Mouse (Mus musculus): ENCODE measurements at regions not wholly inside any gene's neighbourhood (a gene's known extent, or its start where the extent isn't known, plus 50 kb on each side); places are given as distances from the start of the nearest gene placed in this dataset.

GRCm38 (mm10) chr2:178572301-178572700 is 142.0 kb downstream of the Cdh26 start:
- H3K27ac ChIP-seq, result no peak overlapping the region
- H3K36me3 ChIP-seq, result no peaks in the 10 kb centered on the region
- H3K4me3 ChIP-seq, result no peak overlapping the region
- H3K4me1 ChIP-seq, result peaks cover 3% of the 10 kb centered on the region; the same call in 1 of the 2 replicates
- no peak overlapping the region for H3K4me2 ChIP-seq
- H3K9me3 ChIP-seq, result no peaks in the 10 kb centered on the region
- no peak overlapping the region for H3K9ac ChIP-seq
- 57% methylated on average over 5 of the region's 5 CpGs for WGBS
- no peak for ATAC-seq (ENCODE audit: insufficient number of reproducible peaks, insufficient read depth, low FRiP score, low TSS enrichment, low read depth)
- H3K27me3 ChIP-seq, result peaks cover 9% of the 10 kb centered on the region

- Histone ChIP-seq H3K4me3 (no peak overlapping the region), H3K4me1 (peaks cover 3% of the 10 kb centered on the region; the same call in 1 of the 2 replicates), H3K4me2 (no peak overlapping the region), H3K9ac (no peak overlapping the region), H3K9me3 (no peaks in the 10 kb centered on the region), H3K27me3 (peaks cover 9% of the 10 kb centered on the region), H3K27ac (no peak overlapping the region), H3K36me3 (no peaks in the 10 kb centered on the region)
- no peak for ATAC-seq (ENCODE audit: insufficient number of reproducible peaks, insufficient read depth, low FRiP score, low TSS enrichment, low read depth)
- 39% methylated on average over 4 of the region's 4 CpGs for WGBS
Observed at GRCm38 (mm10) chr2:178574859-178575258, 144.5 kb downstream of the Cdh26 start.

DNA sequence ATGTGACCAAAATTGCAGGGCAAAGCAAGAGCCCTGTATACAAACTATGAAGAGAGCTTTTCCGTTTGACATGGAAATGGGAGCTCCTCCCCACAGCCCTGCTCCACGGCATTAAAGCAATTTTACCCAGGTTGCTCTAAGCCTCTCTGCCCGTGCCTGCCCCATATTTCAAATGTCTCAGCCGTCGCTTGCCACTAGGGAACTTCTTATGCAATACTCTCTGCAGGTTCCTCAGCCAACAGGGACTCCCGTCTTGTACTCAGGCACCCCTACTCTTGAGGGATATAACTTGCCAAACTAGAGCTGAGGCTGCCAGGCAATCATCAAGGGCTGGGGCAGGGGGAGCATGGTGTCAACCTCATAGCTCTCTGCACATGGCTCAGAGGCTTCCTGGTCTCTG is 145.1 kb downstream of the Cdh26 start:
- no peaks in the 10 kb centered on the region for H3K9me3 ChIP-seq
- no peak overlapping the region for H3K4me2 ChIP-seq
- no peak for ATAC-seq (ENCODE audit: insufficient number of reproducible peaks, insufficient read depth, low FRiP score, low TSS enrichment, low read depth)
- peaks cover 9% of the 10 kb centered on the region for H3K27me3 ChIP-seq
- H3K4me3 ChIP-seq, result no peak overlapping the region
- 55% methylated on average over 6 of the region's 6 CpGs for WGBS
- H3K9ac ChIP-seq, result no peak overlapping the region
- H3K4me1 ChIP-seq, result peaks cover 3% of the 10 kb centered on the region; the same call in 1 of the 2 replicates
- H3K36me3 ChIP-seq, result no peaks in the 10 kb centered on the region
- H3K27ac ChIP-seq, result no peak overlapping the region

DNA sequence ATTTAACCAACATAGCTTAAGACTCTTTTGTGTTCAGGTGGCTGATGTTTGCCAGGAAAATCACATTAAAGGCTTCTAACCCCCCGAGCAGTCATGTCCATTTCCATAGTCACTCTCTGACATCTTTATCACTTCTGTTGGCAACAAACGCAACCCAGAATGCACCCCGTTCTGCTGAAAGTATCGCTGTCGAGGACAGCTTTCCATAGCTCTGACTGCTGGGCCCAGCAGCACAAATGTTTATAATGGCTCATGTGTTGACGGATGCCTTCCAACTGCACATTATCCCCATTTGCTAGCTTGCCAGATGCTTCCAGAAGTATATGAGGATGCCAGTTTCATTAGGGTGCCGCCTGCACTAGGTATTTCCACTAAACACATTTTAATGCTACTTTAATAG is 145.7 kb downstream of the Cdh26 start:
- Histone ChIP-seq H3K4me1 (peaks cover 6% of the 10 kb centered on the region; the same call in 1 of the 2 replicates), H3K36me3 (no peaks in the 10 kb centered on the region)
- ATAC-seq (ENCODE audit: insufficient number of reproducible peaks, insufficient read depth, low FRiP score, low TSS enrichment, low read depth), result no peak

DNA sequence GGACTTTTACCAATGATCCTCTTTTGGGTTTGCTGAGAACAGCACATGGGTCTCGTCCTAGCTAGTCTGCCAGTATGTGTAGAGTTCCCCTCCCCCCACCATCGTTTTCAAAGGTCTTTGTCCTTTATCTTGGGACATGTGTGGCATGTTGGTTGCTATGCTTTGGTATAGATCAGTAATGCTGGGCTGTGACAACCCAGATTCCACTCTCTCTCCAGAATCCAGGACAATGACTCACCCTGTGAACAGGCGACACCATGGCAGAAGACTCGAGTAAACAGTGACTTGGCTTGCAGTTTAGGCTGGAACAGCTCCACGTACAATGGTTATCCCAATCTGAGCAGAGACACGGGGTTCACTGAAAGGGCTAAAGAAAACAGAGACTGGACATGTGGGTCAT is 149.2 kb downstream of the Cdh26 start:
- Histone ChIP-seq H3K27ac (no peak overlapping the region), H3K9me3 (no peaks in the 10 kb centered on the region), H3K4me3 (no peak overlapping the region), H3K4me1 (peaks cover 10% of the 10 kb centered on the region), H3K9ac (no peak overlapping the region), H3K36me3 (no peaks in the 10 kb centered on the region), H3K27me3 (0 out of 2 replicates have a peak, but pooled peaks cover under 1% of the 10 kb centered on the region), H3K4me2 (no peak overlapping the region)
- whole genome bisulfite sequencing, result 83% methylated on average over 6 of the region's 6 CpGs
- no peak for ATAC-seq (ENCODE audit: insufficient number of reproducible peaks, insufficient read depth, low FRiP score, low TSS enrichment, low read depth)

More for the DNA sequence above, 145.7 kb downstream of the Cdh26 start:
- Histone ChIP-seq H3K4me3 (no peak overlapping the region), H3K9ac (no peak overlapping the region), H3K9me3 (no peaks in the 10 kb centered on the region), H3K27ac (no peak overlapping the region), H3K4me2 (no peak overlapping the region), H3K27me3 (peaks cover 9% of the 10 kb centered on the region)
- WGBS, result 81% methylated on average over 7 of the region's 7 CpGs

DNA sequence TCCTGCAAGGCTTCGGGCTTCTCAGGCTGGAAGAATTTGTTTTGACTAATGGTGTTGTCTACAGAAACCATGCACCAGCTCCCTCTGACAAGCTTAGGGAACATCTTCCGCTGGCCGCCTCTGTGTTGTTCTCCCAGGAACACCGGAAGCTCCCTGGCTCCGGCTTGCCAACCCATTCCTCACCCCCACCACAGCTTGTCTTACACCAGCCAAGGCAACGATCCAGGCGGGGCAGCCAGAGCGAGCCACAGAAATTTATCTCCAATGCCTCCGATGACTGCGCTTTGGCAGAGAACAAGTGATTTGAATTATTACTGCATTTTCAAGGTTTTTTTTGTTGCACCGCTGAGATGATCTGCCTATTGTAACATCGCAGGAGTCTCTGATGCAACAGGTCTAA is 151.0 kb downstream of the Cdh26 start:
- Histone ChIP-seq H3K9me3 (no peaks in the 10 kb centered on the region), H3K4me1 (peaks cover 9% of the 10 kb centered on the region; the same call in 1 of the 2 replicates), H3K36me3 (no peaks in the 10 kb centered on the region), H3K4me2 (no peak overlapping the region), H3K9ac (no peak overlapping the region), H3K27ac (no peak overlapping the region), H3K27me3 (no peaks in the 10 kb centered on the region; the same call in 1 of the 2 replicates), H3K4me3 (no peak overlapping the region)
- WGBS, result 64% methylated on average over 12 of the region's 12 CpGs
- no peak for ATAC-seq (ENCODE audit: insufficient number of reproducible peaks, insufficient read depth, low FRiP score, low TSS enrichment, low read depth)

DNA sequence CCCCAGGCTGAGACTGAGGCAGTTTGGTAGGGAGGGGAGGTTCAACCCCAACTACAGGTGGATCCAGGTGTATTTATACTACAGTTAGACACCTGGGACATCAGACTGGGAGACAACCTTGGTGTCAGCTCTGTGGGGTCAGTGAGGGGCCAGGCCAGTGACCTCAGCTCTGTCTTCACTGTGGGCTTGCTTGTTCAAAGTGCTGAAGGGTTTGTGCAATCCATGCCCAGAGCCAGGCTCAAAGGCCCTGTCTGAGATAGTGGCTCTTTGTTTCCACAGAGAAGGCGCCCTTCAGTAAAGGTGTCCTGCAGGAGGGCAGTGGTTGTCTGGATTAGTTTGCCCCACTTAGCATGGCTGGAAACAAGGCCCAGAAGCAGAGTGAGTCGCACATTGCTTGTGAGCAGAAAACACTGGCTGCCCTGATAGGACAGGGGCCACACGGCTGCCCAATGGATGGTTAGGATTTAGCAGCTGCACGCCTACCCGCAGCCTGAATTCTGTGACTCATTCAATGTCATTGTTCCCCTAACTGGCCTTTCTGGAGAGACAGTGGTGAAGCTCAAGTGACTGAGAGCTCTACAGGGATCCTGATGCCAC is 154.7 kb downstream of the Cdh26 start:
- H3K27me3 ChIP-seq, result no peaks in the 10 kb centered on the region; the same call in 1 of the 2 replicates
- no peak overlapping the region for H3K9ac ChIP-seq
- ATAC-seq (ENCODE audit: insufficient number of reproducible peaks, insufficient read depth, low FRiP score, low TSS enrichment, low read depth), result no peak
- H3K9me3 ChIP-seq, result no peaks in the 10 kb centered on the region
- H3K27ac ChIP-seq, result no peak overlapping the region
- H3K4me3 ChIP-seq, result no peak overlapping the region
- 69% methylated on average over 5 of the region's 5 CpGs for WGBS
- no peak overlapping the region for H3K4me2 ChIP-seq
- H3K4me1 ChIP-seq, result peaks cover 9% of the 10 kb centered on the region; the same call in 1 of the 2 replicates
- no peaks in the 10 kb centered on the region for H3K36me3 ChIP-seq

DNA sequence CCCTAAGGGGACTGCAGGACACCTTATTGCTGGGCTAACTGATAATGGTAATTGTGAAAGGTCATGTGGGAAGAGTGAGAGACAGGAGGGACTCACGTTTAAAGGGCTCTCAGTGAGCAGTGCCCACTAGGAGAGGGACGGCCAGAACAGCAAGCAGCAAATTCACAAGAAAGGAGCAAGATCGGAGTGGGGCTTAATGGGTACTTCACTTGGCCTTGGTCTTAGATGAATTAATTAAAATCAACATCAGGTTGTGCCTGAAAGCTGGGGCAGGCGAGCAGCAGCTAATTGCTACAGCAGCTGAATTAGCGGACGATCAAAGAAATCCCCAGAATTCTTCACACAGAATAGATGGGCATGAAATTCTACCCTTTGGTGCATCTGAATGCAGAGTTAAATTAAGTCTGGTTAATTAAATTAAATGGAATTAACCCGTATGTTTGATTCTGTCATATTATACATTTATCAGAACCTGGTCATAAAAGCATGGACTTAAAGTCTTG is 156.9 kb downstream of the Cdh26 start:
- H3K4me3 ChIP-seq, result no peak overlapping the region
- no peaks in the 10 kb centered on the region for H3K36me3 ChIP-seq
- no peak overlapping the region for H3K4me2 ChIP-seq
- no peaks in the 10 kb centered on the region; the same call in 1 of the 2 replicates for H3K27me3 ChIP-seq
- H3K9me3 ChIP-seq, result no peaks in the 10 kb centered on the region
- 73% methylated on average over 7 of the region's 7 CpGs for WGBS
- no peak overlapping the region for H3K27ac ChIP-seq
- no peak for ATAC-seq (ENCODE audit: insufficient number of reproducible peaks, insufficient read depth, low FRiP score, low TSS enrichment, low read depth)
- no peak overlapping the region for H3K9ac ChIP-seq
- H3K4me1 ChIP-seq, result no peaks in the 10 kb centered on the region

GRCm38 (mm10) chr2:178593743-178594142 is 163.4 kb downstream of the Cdh26 start:
- H3K9ac ChIP-seq, result no peak overlapping the region
- H3K36me3 ChIP-seq, result no peaks in the 10 kb centered on the region
- no peaks in the 10 kb centered on the region for H3K27me3 ChIP-seq
- no peak for ATAC-seq (ENCODE audit: insufficient number of reproducible peaks, insufficient read depth, low FRiP score, low TSS enrichment, low read depth)
- no peaks in the 10 kb centered on the region for H3K9me3 ChIP-seq
- 85% methylated on average over 9 of the region's 9 CpGs for WGBS
- H3K4me2 ChIP-seq, result no peak overlapping the region
- H3K27ac ChIP-seq, result no peak overlapping the region
- H3K4me3 ChIP-seq, result no peak overlapping the region
- H3K4me1 ChIP-seq, result peaks cover 6% of the 10 kb centered on the region

- no peak overlapping the region for H3K4me3 ChIP-seq
- 38% methylated on average over 6 of the region's 6 CpGs for WGBS
- H3K9ac ChIP-seq, result no peak overlapping the region
- no peaks in the 10 kb centered on the region for H3K36me3 ChIP-seq
- peaks cover 6% of the 10 kb centered on the region for H3K4me1 ChIP-seq
- H3K27ac ChIP-seq, result no peak overlapping the region
- ATAC-seq (ENCODE audit: insufficient number of reproducible peaks, insufficient read depth, low FRiP score, low TSS enrichment, low read depth), result no peak
- no peaks in the 10 kb centered on the region for H3K9me3 ChIP-seq
- no peak overlapping the region for H3K4me2 ChIP-seq
- no peaks in the 10 kb centered on the region for H3K27me3 ChIP-seq
Observed at GRCm38 (mm10) chr2:178594177-178594576, 163.8 kb downstream of the Cdh26 start.

- Histone ChIP-seq H3K4me1 (peaks cover 6% of the 10 kb centered on the region), H3K27me3 (no peaks in the 10 kb centered on the region), H3K9ac (no peak overlapping the region), H3K4me3 (no peak overlapping the region), H3K27ac (no peak overlapping the region), H3K4me2 (no peak overlapping the region), H3K9me3 (no peaks in the 10 kb centered on the region; the same call in 1 of the 2 replicates), H3K36me3 (no peaks in the 10 kb centered on the region)
- no peak for ATAC-seq (ENCODE audit: insufficient number of reproducible peaks, insufficient read depth, low FRiP score, low TSS enrichment, low read depth)
- 83% methylated on average over 16 of the region's 16 CpGs for WGBS
Observed at GRCm38 (mm10) chr2:178596312-178597083, 166.2 kb downstream of the Cdh26 start.

GRCm38 (mm10) chr2:178597084-178597470 is 166.7 kb downstream of the Cdh26 start:
- Histone ChIP-seq H3K4me1 (peaks cover 6% of the 10 kb centered on the region), H3K36me3 (no peaks in the 10 kb centered on the region), H3K9ac (no peak overlapping the region), H3K4me3 (no peak overlapping the region), H3K9me3 (no peaks in the 10 kb centered on the region; the same call in 1 of the 2 replicates), H3K27me3 (no peaks in the 10 kb centered on the region), H3K4me2 (no peak overlapping the region), H3K27ac (no peak overlapping the region)
- 55% methylated on average over 7 of the region's 7 CpGs for WGBS
- ATAC-seq (ENCODE audit: insufficient number of reproducible peaks, insufficient read depth, low FRiP score, low TSS enrichment, low read depth), result no peak
